Mouse (Mus musculus): ENCODE data around the gene Nr4a1. TPM values are rescaled to one million over a fixed set of nuclear protein-coding genes. Genes with fewer than 3 reads are reported as not detected.

Gene Nr4a1
- polyA plus RNA-seq, 1 experiment from 2014 or later: 5.0 TPM

DNA sequence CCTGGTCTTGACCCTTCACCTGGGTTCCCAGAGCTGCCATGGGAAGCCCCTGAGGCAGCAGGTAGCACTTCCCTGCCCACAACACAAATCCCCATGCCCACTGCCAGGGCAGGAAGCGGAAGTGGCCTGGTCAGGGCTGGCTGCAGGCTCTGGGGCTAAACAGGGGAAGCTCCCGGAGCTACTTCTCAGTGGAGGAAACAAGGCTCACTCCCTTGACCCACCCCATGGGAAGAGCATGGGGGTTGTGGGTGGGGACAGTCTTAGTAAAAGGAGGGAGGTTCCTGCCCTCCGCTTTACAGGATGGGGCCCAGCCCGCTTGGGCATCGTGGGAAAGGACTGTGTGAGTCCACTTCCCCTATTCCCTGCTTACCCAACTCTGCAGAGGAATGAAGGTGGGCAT, 8.4 kb downstream of the Nr4a1 start:
- 68% methylated on average over 5 of the region's 5 CpGs for WGBS
- Histone ChIP-seq H3K27ac (no peak overlapping the region), H3K27me3 (peaks cover 38% of the 10 kb centered on the region), H3K4me3 (no peak overlapping the region), H3K9me3 (no peaks in the 10 kb centered on the region), H3K36me3 (no peaks in the 10 kb centered on the region), H3K9ac (no peak overlapping the region), H3K4me2 (no peak overlapping the region), H3K4me1 (replicated peaks) (peaks cover 27% of the 10 kb centered on the region)
- no peak for ATAC-seq (ENCODE audit: low FRiP score)

DNA sequence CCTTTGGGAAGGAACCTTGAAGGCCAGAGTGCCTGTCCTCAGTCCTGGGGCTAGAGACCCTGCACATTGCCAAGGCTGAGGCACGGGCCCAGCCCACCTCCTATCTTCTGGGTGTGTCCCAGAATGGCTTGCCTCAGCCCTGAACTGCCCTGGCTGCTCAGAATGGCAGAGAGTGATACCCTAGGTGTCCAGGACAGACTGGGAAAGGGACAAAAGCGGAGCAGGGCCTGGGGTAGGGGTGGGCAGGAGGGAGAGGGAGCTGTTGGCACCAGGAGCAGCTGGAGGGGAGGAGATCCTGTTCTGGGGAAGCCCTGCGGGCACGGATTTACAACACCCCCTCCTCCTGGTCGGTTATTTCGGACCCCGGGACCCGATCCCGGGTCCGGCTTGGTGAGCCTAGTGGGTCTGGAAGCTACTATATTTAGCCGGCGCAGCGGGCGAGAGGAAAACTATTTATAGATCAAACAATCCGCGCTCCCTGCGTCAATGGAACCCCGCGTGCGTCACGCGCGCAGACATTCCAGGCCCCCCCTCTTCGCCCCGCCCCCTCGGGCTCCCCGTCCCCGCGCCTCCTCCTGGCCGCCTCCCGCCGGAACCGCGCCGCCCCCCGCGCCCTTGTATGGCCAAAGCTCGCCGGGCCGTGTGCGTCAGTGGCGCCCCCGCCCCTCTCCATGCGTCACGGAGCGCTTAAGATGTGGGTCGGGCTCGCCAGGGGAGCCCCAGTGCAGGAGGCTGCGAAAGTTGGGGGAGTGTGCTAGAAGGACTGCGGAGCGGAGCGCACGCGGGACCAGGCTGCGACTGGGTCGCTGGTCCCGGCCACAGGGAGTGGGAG, 12.3 kb downstream of the Nr4a1 start:
- 0 out of 2 replicates have a peak overlapping the region, but pooled peaks have one; percentile 9 for H3K27ac ChIP-seq
- no peaks in the 10 kb centered on the region for H3K9me3 ChIP-seq
- peak overlapping the region; percentile 53 for H3K4me3 ChIP-seq
- under 1% methylated on average over 50 of the region's 57 CpGs for WGBS
- peak overlapping the region; percentile 89 for H3K4me2 ChIP-seq
- peak; percentile 77 for ATAC-seq (ENCODE audit: low FRiP score)
- H3K27me3 ChIP-seq: peaks cover 50% of the 10 kb centered on the region
- peaks cover 13% of the 10 kb centered on the region for H3K36me3 ChIP-seq
- H3K9ac ChIP-seq: peak overlapping the region; percentile 71
- H3K4me1 ChIP-seq (replicated peaks): peaks cover 19% of the 10 kb centered on the region

DNA sequence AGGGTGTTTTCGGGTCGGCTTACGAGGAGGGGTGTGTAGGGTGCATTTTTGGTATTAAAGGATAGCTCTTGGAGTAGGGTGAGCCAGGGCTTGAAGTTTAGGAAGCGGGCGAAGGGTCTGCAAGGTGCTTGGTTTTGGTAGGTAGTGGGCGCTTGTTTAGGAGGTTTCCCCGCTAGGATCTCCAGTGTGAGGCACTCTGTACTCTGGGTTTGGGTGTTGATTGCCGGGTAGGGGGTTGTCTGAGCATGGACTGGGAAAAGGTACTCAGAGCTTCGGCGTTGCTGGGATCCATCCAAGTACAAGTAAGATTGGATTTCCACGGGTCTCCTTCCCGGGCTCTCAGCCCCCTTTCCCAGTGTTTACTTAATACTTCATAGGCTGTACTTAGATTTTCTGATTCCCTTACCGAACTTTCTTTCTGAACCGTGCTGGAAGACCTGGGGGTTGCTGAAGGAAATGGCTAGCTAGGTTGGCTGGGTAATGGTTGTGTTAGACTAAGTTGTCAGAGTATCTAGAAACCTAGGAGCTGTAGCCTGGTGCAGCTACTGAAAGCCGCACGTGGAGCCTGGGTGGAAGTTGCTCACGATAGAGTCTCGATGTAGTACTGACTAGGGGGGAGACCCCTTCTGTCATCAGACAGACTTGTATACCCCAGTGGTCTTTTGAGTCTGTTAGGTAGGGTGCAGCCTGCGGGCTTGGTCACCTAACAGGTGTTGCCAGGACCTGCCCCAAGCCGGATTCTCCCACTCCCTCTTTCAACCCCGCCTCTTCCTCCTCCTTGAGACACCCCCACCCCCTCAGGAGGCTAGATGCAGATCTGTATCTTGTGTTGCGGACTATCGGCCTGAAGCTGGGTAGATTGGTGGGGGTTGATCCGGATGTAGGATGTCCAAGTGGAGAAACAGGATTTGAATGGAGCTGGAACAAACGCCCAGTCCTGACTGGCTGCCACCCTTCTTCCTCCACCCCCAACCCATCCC, 13.3 kb downstream of the Nr4a1 start:
- peaks cover 49% of the 10 kb centered on the region for H3K27me3 ChIP-seq
- H3K9ac ChIP-seq: peak overlapping the region; percentile 71
- no peak overlapping the region for H3K27ac ChIP-seq
- peak; percentile 19; the same call in 1 of the 2 replicates for ATAC-seq (ENCODE audit: low FRiP score)
- H3K4me3 ChIP-seq: peak overlapping the region; percentile 53
- 6% methylated on average over 25 of the region's 25 CpGs for WGBS
- H3K36me3 ChIP-seq: peaks cover 17% of the 10 kb centered on the region
- H3K4me1 ChIP-seq (replicated peaks): peaks cover 19% of the 10 kb centered on the region
- H3K4me2 ChIP-seq: peak overlapping the region; percentile 89
- H3K9me3 ChIP-seq: no peaks in the 10 kb centered on the region

DNA sequence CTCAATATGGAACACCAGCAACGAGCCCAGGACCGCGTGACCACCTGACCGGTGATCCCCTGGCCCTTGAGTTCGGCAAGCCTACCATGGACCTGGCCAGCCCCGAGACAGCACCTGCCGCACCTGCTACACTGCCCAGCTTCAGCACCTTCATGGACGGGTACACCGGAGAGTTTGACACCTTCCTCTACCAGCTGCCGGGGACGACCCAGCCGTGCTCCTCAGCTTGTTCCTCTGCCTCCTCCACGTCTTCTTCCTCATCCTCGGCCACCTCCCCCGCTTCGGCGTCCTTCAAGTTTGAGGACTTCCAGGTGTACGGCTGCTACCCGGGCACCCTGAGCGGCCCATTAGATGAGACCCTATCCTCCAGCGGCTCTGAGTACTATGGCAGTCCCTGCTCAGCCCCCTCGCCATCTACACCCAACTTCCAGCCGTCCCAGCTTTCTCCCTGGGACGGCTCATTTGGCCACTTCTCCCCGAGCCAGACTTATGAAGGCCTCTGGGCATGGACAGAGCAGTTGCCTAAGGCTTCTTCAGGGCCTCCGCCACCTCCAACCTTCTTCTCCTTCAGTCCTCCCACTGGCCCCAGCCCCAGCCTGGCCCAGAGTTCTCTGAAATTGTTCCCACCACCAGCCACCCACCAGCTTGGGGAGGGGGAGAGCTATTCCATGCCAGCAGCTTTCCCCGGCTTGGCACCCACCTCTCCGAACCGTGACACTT, 16.2 kb downstream of the Nr4a1 start:
- no peaks in the 10 kb centered on the region for H3K9me3 ChIP-seq
- 89% methylated on average over 29 of the region's 29 CpGs for whole genome bisulfite sequencing
- no peak overlapping the region for H3K4me3 ChIP-seq
- H3K27me3 ChIP-seq: peaks cover 35% of the 10 kb centered on the region
- H3K36me3 ChIP-seq: peaks cover 38% of the 10 kb centered on the region
- no peak overlapping the region for H3K27ac ChIP-seq
- no peak overlapping the region for H3K9ac ChIP-seq
- H3K4me2 ChIP-seq: no peak overlapping the region
- H3K4me1 ChIP-seq (replicated peaks): peaks cover 19% of the 10 kb centered on the region
- no peak for ATAC-seq (ENCODE audit: low FRiP score)

DNA sequence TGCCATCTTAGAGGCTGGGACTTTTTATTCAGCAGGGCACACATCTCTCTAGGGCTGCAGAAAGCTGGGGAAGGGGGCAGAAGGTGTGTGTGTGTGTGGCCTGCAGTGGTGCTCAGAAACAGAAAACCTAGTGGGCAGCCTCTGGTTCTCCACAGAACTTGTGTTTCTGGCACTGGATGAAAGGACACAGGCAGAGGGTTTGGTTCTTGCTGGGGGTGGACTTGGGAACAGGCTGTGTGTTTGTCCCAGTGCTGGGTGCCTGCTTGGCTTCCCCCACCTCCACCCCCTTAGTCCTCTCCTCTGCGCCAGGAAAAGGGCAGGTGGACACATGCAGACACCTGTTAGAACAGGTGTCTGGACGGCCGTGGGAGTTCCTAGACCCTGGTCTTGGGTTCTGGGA, 17.0 kb downstream of the Nr4a1 start:
- peaks cover 12% of the 10 kb centered on the region for H3K4me1 ChIP-seq (replicated peaks)
- H3K27me3 ChIP-seq: peaks cover 27% of the 10 kb centered on the region
- H3K4me3 ChIP-seq: no peak overlapping the region
- whole genome bisulfite sequencing: 86% methylated on average over 3 of the region's 3 CpGs
- no peak overlapping the region for H3K4me2 ChIP-seq
- no peak for ATAC-seq (ENCODE audit: low FRiP score)
- H3K36me3 ChIP-seq: peaks cover 38% of the 10 kb centered on the region
- no peak overlapping the region for H3K9ac ChIP-seq
- no peak overlapping the region for H3K27ac ChIP-seq
- H3K9me3 ChIP-seq: no peaks in the 10 kb centered on the region

DNA sequence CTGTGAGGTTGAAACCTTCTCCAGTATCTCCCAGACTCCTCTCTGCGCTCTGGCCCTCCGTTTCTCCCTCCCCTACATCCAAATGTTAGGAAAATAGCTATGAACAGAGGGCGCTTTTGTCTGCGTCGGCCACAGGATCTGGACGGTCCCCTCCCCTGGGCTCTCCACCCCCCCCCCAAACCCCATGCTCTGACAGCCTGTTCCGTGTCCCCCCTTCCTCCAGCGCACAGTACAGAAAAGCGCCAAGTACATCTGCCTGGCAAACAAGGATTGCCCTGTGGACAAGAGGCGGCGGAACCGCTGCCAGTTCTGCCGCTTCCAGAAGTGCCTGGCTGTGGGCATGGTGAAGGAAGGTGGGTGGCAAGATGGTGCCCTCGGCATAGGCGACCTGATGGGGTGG, 17.4 kb downstream of the Nr4a1 start:
- no peak overlapping the region for H3K27ac ChIP-seq
- no peak overlapping the region for H3K4me2 ChIP-seq
- no peak overlapping the region for H3K4me3 ChIP-seq
- H3K27me3 ChIP-seq: peaks cover 23% of the 10 kb centered on the region
- peaks cover 38% of the 10 kb centered on the region for H3K36me3 ChIP-seq
- ATAC-seq (ENCODE audit: low FRiP score): no peak
- H3K4me1 ChIP-seq (replicated peaks): peaks cover 8% of the 10 kb centered on the region
- H3K9ac ChIP-seq: no peak overlapping the region
- WGBS: 80% methylated on average over 15 of the region's 15 CpGs
- no peaks in the 10 kb centered on the region for H3K9me3 ChIP-seq

DNA sequence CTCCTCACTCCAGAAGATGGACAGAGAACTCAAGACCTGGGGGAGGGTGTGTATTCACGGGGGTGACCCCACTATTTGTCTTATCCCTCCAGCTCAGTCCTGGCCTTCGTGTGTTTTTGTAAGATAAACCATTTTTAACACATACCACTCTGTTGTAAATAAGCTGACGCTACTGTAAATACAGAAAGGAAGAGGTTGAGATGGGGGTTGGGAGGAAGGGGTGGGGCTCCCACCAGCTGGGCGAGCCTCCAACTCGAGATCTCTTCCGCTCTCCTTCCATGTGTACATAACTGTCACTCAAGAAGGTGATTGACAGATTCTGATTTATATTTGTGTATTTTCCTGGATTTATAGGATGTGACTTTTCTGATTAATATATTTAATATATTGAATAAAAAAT, 20.3 kb downstream of the Nr4a1 start:
- Histone ChIP-seq H3K9me3 (no peaks in the 10 kb centered on the region), H3K36me3 (peaks cover 38% of the 10 kb centered on the region), H3K27ac (no peak overlapping the region), H3K9ac (no peak overlapping the region), H3K4me2 (no peak overlapping the region), H3K4me1 (replicated peaks) (peaks cover 18% of the 10 kb centered on the region), H3K27me3 (no peaks in the 10 kb centered on the region), H3K4me3 (no peak overlapping the region)
- ATAC-seq (ENCODE audit: low FRiP score): no peak
- WGBS: 82% methylated on average over 6 of the region's 6 CpGs

DNA sequence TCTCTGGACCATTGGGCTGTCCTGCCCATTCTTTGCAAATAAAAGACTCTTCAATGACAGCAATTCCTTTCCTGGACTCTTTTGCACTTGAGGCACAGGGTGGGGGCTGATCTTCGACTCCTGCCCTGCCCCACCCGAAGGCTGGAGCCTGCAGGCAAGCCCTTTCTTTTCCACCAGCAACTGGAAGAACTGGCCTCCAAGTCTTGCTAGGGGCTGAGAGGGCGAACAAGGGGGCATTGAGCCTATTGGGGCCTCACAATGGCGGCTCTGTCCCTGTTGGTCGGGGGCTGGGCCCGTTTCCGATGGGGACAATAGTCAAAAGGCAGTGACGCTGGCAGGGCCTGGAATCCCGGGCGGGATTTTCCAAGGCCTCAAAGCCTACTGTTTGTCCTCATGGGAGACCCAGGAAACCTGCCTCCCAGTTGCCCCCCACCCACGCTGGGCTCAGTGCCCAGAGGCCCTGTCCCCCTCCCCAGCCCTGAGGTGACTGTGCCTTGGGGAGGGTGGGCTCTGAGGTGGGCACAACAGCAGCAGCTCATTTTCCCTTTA, 23.4 kb downstream of the Nr4a1 start:
- ATAC-seq (ENCODE audit: low FRiP score): peak; percentile 61
- Histone ChIP-seq H3K27ac (peak overlapping the region; percentile 55), H3K9ac (no peak overlapping the region), H3K4me2 (no peak overlapping the region), H3K4me3 (no peak overlapping the region), H3K4me1 (replicated peaks) (peaks cover 18% of the 10 kb centered on the region), H3K36me3 (peaks cover 20% of the 10 kb centered on the region), H3K27me3 (no peaks in the 10 kb centered on the region), H3K9me3 (no peaks in the 10 kb centered on the region)
- 20% methylated on average over 11 of the region's 11 CpGs for WGBS

DNA sequence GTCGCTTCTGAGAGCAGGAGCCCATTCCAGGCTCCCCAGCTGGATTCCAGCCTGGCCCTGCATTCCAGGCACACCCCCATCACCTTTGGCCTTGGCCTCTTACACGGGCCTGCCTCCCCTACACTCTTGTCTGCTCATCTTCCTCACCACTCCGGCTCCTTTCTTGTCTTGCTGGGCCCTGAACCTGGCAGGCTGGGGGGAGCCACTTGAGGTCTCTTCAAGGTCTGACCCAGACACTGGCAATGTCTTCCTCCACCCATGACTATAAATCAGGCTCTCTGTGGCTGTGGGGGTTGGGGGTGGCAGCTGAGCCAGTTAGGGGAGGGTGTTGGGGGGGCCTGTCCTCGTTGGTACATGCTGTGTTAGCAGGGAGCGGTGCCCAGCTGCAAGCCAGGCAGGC, 24.5 kb downstream of the Nr4a1 start:
- H3K9ac ChIP-seq: peak overlapping the region; percentile 53
- no peak for ATAC-seq (ENCODE audit: low FRiP score)
- 52% methylated on average over 5 of the region's 5 CpGs for WGBS

DNA sequence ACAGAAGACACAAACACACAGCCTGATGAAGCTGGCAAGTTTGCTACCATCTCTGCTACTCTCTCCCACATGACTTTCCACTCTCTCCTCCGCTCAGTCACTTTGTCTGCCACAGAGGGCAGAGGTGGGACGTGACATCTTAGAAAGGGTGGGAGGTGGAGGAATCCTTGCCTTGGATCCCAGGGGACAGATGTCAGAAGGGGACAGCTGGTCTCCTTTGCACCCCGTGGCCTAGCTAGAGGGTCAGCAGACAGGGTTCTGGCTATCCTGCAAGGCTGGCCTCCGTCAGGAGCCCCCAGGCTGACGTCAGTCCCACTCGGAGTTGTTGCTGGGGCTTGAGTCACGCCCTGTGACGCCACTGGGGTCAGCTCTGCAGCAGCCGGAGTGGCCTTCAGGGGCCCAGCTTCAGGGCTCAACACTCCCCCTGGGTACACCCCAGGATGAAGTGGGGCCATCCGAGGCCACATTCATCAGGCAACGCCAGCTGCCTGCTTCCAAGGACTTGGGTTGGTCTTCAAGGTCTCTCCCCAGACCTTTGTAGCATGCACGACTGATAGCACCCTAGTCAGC, 25.4 kb downstream of the Nr4a1 start:
- WGBS: 71% methylated on average over 12 of the region's 12 CpGs
- no peak for ATAC-seq (ENCODE audit: low FRiP score)

More for the DNA sequence above, 24.5 kb downstream of the Nr4a1 start:
- Histone ChIP-seq H3K27me3 (no peaks in the 10 kb centered on the region), H3K9me3 (no peaks in the 10 kb centered on the region), H3K4me3 (no peak overlapping the region), H3K4me1 (replicated peaks) (peaks cover 23% of the 10 kb centered on the region), H3K36me3 (peaks cover 8% of the 10 kb centered on the region), H3K27ac (peak overlapping the region; percentile 35; the same call in 1 of the 2 replicates), H3K4me2 (no peak overlapping the region)

DNA sequence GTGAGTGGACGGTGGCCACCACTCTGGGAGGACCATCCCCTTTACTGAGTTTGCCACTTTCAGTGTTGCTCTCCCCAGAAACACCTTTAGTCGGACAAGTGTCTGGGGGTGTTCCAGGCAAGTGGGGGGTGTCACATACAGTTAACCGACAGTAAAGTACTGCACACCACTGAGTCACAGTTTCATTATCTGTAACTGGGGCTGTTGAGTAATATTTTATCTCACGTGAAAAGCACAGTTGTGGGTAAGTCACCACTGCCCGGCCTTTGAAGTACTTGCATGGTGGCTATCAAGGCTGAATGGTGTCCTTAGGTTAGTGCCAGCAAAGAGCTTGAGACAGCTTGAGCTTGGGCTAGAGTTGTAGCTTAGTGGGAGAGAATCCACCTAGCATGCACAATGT, 28.4 kb downstream of the Nr4a1 start:
- no peak overlapping the region for H3K4me3 ChIP-seq
- 85% methylated on average over 5 of the region's 5 CpGs for WGBS
- no peak overlapping the region for H3K4me2 ChIP-seq
- H3K9me3 ChIP-seq: no peaks in the 10 kb centered on the region
- no peaks in the 10 kb centered on the region for H3K27me3 ChIP-seq
- peaks cover 44% of the 10 kb centered on the region for H3K4me1 ChIP-seq (replicated peaks)
- no peak for ATAC-seq (ENCODE audit: low FRiP score)
- peaks cover 10% of the 10 kb centered on the region for H3K36me3 ChIP-seq
- H3K27ac ChIP-seq: no peak overlapping the region
- no peak overlapping the region for H3K9ac ChIP-seq

More for the DNA sequence above, 25.4 kb downstream of the Nr4a1 start:
- Histone ChIP-seq H3K4me3 (no peak overlapping the region), H3K9me3 (no peaks in the 10 kb centered on the region), H3K4me2 (no peak overlapping the region), H3K36me3 (no peaks in the 10 kb centered on the region), H3K9ac (peak overlapping the region; percentile 36; the same call in 1 of the 2 replicates), H3K4me1 (replicated peaks) (peaks cover 24% of the 10 kb centered on the region), H3K27me3 (no peaks in the 10 kb centered on the region), H3K27ac (no peak overlapping the region)
